ENCODE assay signal across 28 mouse cellular contexts in the genomic region with DNA sequence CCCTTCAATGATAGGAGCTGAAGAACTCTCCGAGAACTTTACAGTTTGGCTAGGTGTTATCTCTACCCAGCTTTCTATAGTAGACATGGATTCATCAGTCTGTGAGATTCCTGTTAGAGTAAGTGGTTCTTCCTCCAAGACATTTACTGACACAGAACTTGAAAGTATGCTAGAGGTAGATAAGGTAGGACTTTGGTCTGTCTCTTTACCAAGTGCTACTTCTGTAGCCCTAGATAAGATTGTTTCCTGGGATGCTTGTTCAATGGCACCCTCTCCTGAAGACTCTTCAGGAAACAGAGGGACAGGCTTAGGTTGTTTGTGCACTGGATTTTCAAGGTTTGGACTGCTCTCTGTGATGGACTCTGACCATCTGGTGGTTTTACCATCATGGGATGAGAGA.
"Had no signal": no experiment of that assay in that cellular context is flagged by ENCODE, and none has a peak within 500 bp of the region (broad histone marks: within the 10 kb centered on the region; RNA-seq: fewer than 3 reads in every experiment).

No protein-coding gene starts in this region.

- ATAC-seq: hindbrain, embryonic 16.5 days; inflammation-experienced regulatory T-cells, adult 6 months; intestine, embryonic 15.5 days had no signal

- H3K36me3 ChIP-seq: liver, embryonic 15.5 days had no signal

- H3K9me3 ChIP-seq: heart, embryonic 10.5 days; heart, embryonic 12.5 days; hindbrain, embryonic 10.5 days; hindbrain, embryonic 12.5 days; intestine, embryonic 15.5 days; kidney, embryonic 15.5 days; limb, embryonic 13.5 days; limb, embryonic 15.5 days; liver, embryonic 15.5 days had no signal

- H3K4me3 ChIP-seq: gastrocnemius, adult 2 months; heart, embryonic 10.5 days; heart, embryonic 12.5 days; hindbrain, embryonic 10.5 days; hindbrain, embryonic 12.5 days; intestine, embryonic 15.5 days; kidney, embryonic 15.5 days; limb, embryonic 13.5 days; limb, embryonic 15.5 days; liver, embryonic 15.5 days had no signal

- H3K4me2 ChIP-seq: heart, embryonic 12.5 days; hindbrain, embryonic 12.5 days; hindbrain, embryonic 14.5 days; intestine, embryonic 15.5 days; kidney, embryonic 15.5 days; limb, embryonic 13.5 days; limb, embryonic 15.5 days; liver, embryonic 15.5 days had no signal

- H3K9ac ChIP-seq: heart, embryonic 12.5 days; hindbrain, embryonic 12.5 days; hindbrain, embryonic 14.5 days; intestine, embryonic 15.5 days; kidney, embryonic 15.5 days; limb, embryonic 13.5 days; limb, embryonic 15.5 days; liver, embryonic 15.5 days had no signal

- H3K27ac ChIP-seq: gastrocnemius, adult 2 months; heart, embryonic 10.5 days; hindbrain, embryonic 10.5 days; hindbrain, embryonic 12.5 days; hindbrain, embryonic 14.5 days; intestine, embryonic 15.5 days; kidney, embryonic 15.5 days; kidney, postnatal 0 days; limb, embryonic 13.5 days; limb, embryonic 15.5 days; liver, embryonic 15.5 days had no signal

- H3K4me1 ChIP-seq: heart, embryonic 10.5 days; heart, embryonic 12.5 days; hindbrain, embryonic 10.5 days; hindbrain, embryonic 12.5 days; intestine, embryonic 15.5 days; kidney, embryonic 15.5 days; limb, embryonic 15.5 days; liver, embryonic 15.5 days had no signal

- DNase-seq: gastrocnemius, adult 2 months; gastrocnemius, postnatal 10 days; gastrocnemius, postnatal 25 days; heart, adult 18-20 months; heart, postnatal 10 days; heart, postnatal 4 days; kidney, adult 11 months; kidney, adult 2 months; kidney, adult 9 months; kidney, postnatal 14 days; kidney, postnatal 36 days; layer of hippocampus, adult 9-11 months; layer of hippocampus, postnatal 36 days; left cerebral cortex, postnatal 4 days; lung, adult 18-20 months had no signal

- H3K27me3 ChIP-seq: heart, embryonic 12.5 days; hindbrain, embryonic 12.5 days; intestine, embryonic 15.5 days; kidney, embryonic 15.5 days; limb, embryonic 13.5 days; limb, embryonic 15.5 days; liver, embryonic 15.5 days had no signal
